Mouse (Mus musculus): ENCODE measurements around the gene Hoxd9.

DNA sequence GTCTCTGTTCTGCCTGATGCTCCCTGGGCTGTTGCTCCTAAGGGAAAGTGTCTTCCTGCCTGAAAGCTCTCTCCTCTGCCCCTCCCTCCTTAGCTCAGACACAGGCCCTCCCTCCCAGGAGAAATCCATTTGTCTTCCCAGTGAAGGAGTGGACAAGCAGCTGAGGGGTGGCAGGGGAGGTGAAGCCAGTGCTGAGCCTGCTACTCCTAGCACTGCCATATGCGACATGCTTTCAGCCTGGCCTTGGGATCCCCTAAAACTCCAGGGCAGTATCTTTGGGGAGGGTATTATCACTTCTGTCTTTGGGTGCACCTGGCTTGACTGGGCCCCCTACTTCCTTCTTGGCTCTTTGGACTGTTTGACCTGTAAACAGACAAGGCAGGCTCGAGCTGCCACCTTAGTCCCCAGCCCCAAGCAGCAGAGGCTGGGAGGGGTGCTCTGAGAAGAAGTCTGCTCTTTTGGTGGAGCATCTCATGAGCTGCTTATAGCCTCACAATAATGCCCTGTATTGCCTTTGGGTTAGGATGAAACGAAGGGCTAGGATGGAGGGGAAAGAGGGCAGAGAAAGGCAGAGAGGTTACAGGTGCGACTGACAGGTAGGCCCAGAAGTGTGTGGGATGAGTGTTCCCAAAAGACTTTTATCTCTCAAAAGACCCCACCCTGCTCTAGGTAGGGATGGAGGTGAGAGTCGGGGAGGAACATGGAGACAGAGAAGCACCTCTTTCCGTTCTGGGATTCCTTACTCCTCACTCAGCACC is 48.2 kb downstream of the Hoxd9 start:
- TF ChIP-seq CTCF (IDR thresholded peaks at IDR 0.05; ENCODE audit: low read depth, low read length) = no peak
- TF ChIP-seq POLR2A (IDR thresholded peaks at IDR 0.05; ENCODE audit: borderline replicate concordance, low read depth, low read length) = no peak
